ENCODE assay signal across 19 mouse cellular contexts in the genomic region with DNA sequence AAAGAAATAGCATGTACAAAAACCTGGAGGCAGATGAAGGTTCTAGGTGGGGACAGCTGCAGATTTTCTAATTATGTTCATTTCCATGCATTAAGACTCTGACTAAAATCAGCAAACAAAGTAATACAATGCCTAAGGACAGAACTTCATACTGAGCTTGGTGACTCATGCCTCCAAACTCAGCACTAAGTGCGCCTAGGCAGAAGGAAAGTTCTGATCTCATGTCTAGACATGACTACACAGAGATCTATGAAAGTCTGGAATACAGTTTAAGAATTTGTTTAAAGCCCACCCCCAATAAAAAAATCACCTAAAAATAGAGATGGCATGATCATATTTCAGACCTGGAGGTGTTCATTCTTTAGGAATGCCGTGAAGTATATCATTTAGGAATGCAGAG.
DNase-seq lines count a peak whose midpoint lies in the region; ATAC-seq and TF ChIP-seq lines count a peak whose summit lies in the region.
"Had no signal": no experiment of that assay in that cellular context is flagged by ENCODE, and none has a peak within 500 bp of the region (broad histone marks: within the 10 kb centered on the region; RNA-seq: fewer than 3 reads in every experiment).

No protein-coding gene starts in this region.

- no peak overlapping the region for H3K9ac ChIP-seq in limb, embryonic 13.5 days
- no peak overlapping the region for H3K9ac ChIP-seq in midbrain, embryonic 16.5 days (ENCODE audit: low read depth, low read length)
- H3K9ac ChIP-seq: heart, embryonic 12.5 days; hindbrain, embryonic 14.5 days; intestine, embryonic 15.5 days had no signal

- TF ChIP-seq POLR2A in embryonic fibroblast, embryonic 13.5 days (IDR thresholded peaks at IDR 0.05; ENCODE audit: low read depth, low read length): no peak
- TF ChIP-seq POLR2A in myocyte (IDR thresholded peaks at IDR 0.05; ENCODE audit: insufficient read length, low read depth): no peak

- H3K9me3 ChIP-seq in limb, embryonic 13.5 days: no peaks in the 10 kb centered on the region
- H3K9me3 ChIP-seq in limb, embryonic 10.5 days (replicated peaks): no peaks in the 10 kb centered on the region
- H3K9me3 ChIP-seq in midbrain, embryonic 16.5 days (replicated peaks; ENCODE audit: control insufficient read depth, low read length, poor library complexity, severe bottlenecking): no peaks in the 10 kb centered on the region
- H3K9me3 ChIP-seq: forebrain, embryonic 10.5 days; heart, embryonic 12.5 days; hindbrain, embryonic 10.5 days; intestine, embryonic 15.5 days had no signal

- no peak overlapping the region for H3K4me2 ChIP-seq in limb, embryonic 13.5 days (replicated peaks)
- H3K4me2 ChIP-seq in myocyte (ENCODE audit: low read depth): peak overlapping the region; percentile 28
- H3K4me2 ChIP-seq in midbrain, embryonic 16.5 days (ENCODE audit: low read length): no peak overlapping the region
- H3K4me2 ChIP-seq: heart, embryonic 12.5 days; hindbrain, embryonic 14.5 days; intestine, embryonic 15.5 days had no signal

- H3K4me1 ChIP-seq in limb, embryonic 13.5 days: no peaks in the 10 kb centered on the region
- no peaks in the 10 kb centered on the region for H3K4me1 ChIP-seq in limb, embryonic 10.5 days
- peaks cover 11% of the 10 kb centered on the region; the same call in 1 of the 2 replicates for H3K4me1 ChIP-seq in embryonic fibroblast, embryonic 13.5 days (ENCODE audit: control insufficient read depth, insufficient read depth, low read length)
- H3K4me1 ChIP-seq in midbrain, embryonic 16.5 days (ENCODE audit: control insufficient read depth, insufficient read depth, low read length): no peaks in the 10 kb centered on the region
- H3K4me1 ChIP-seq: forebrain, embryonic 10.5 days; heart, embryonic 12.5 days; hindbrain, embryonic 10.5 days; intestine, embryonic 15.5 days had no signal

- no peaks in the 10 kb centered on the region for H3K36me3 ChIP-seq in limb, embryonic 13.5 days
- H3K36me3 ChIP-seq in limb, embryonic 10.5 days: no peaks in the 10 kb centered on the region
- no peaks in the 10 kb centered on the region for H3K36me3 ChIP-seq in myocyte (ENCODE audit: control insufficient read depth, insufficient read depth)
- no peaks in the 10 kb centered on the region for H3K36me3 ChIP-seq in midbrain, embryonic 16.5 days (ENCODE audit: control insufficient read depth, insufficient read depth, low read length)
- H3K36me3 ChIP-seq: forebrain, embryonic 10.5 days; heart, embryonic 12.5 days; hindbrain, embryonic 10.5 days; intestine, embryonic 15.5 days had no signal

- 56% methylated on average over 2 of the region's 2 CpGs for WGBS in limb, embryonic 13.5 days
- WGBS in limb, embryonic 10.5 days: 96% methylated on average over 2 of the region's 2 CpGs
- 93% methylated on average over 2 of the region's 2 CpGs for WGBS in midbrain, embryonic 16.5 days

- H3K27me3 ChIP-seq in limb, embryonic 13.5 days: no peaks in the 10 kb centered on the region
- no peaks in the 10 kb centered on the region for H3K27me3 ChIP-seq in limb, embryonic 10.5 days (ENCODE audit: low read depth, poor library complexity, severe bottlenecking)
- H3K27me3 ChIP-seq in myocyte (ENCODE audit: control insufficient read depth, insufficient read depth, insufficient read length): no peaks in the 10 kb centered on the region
- no peaks in the 10 kb centered on the region for H3K27me3 ChIP-seq in midbrain, embryonic 16.5 days (ENCODE audit: control insufficient read depth, insufficient read depth, low read depth, low read length)
- H3K27me3 ChIP-seq: heart, embryonic 12.5 days; intestine, embryonic 15.5 days had no signal

- H3K4me3 ChIP-seq in limb, embryonic 13.5 days: no peak overlapping the region
- no peak overlapping the region for H3K4me3 ChIP-seq in limb, embryonic 10.5 days
- H3K4me3 ChIP-seq in embryonic fibroblast, embryonic 13.5 days (ENCODE audit: insufficient read depth, low read length): no peak overlapping the region
- no peak overlapping the region for H3K4me3 ChIP-seq in myocyte
- no peak overlapping the region for H3K4me3 ChIP-seq in midbrain, embryonic 16.5 days (ENCODE audit: low read depth, low read length)
- H3K4me3 ChIP-seq: forebrain, embryonic 10.5 days; heart, embryonic 12.5 days; hindbrain, embryonic 10.5 days; intestine, embryonic 15.5 days had no signal

- TF ChIP-seq CTCF in embryonic fibroblast, embryonic 13.5 days (IDR thresholded peaks at IDR 0.05; ENCODE audit: borderline replicate concordance, insufficient read depth, low read length): no peak

- DNase-seq in limb, embryonic 10.5 days (ENCODE audit: low spot score): no peak
- DNase-seq in NIH3T3 (ENCODE audit: low read depth): peak; percentile 29
- DNase-seq in embryo, embryonic 10.5 days (ENCODE audit: low spot score): no peak
- DNase-seq: adrenal gland, postnatal 14 days; cerebellum, adult 18-20 months; cerebellum, adult 9-11 months; cerebellum, postnatal 36 days; gastrocnemius, postnatal 14 days had no signal

- no peaks in the 10 kb centered on the region for H3K79me2 ChIP-seq in myocyte (ENCODE audit: control insufficient read depth, insufficient read depth)

- H3K27ac ChIP-seq in limb, embryonic 13.5 days: no peak overlapping the region
- H3K27ac ChIP-seq in limb, embryonic 10.5 days: no peak overlapping the region
- H3K27ac ChIP-seq in embryonic fibroblast, embryonic 13.5 days (ENCODE audit: insufficient read depth, low read length): peak overlapping the region; percentile 100
- no peak overlapping the region for H3K27ac ChIP-seq in midbrain, embryonic 16.5 days (ENCODE audit: low read length)
- H3K27ac ChIP-seq: forebrain, embryonic 10.5 days; hindbrain, embryonic 10.5 days; hindbrain, embryonic 14.5 days; intestine, embryonic 15.5 days had no signal

- H3ac ChIP-seq in myocyte (ENCODE audit: control insufficient read depth, insufficient read length): no peak overlapping the region

- ATAC-seq in limb, embryonic 13.5 days (ENCODE audit: low FRiP score, low read depth): peak; percentile 80; the same call in 1 of the 2 replicates
- ATAC-seq in midbrain, embryonic 16.5 days: no peak
- ATAC-seq: activated CD4-positive, CD25-positive, alpha-beta regulatory T cell, adult 4 months; forebrain, embryonic 14.5 days; intestine, embryonic 15.5 days had no signal

TF ChIP-seq in myocyte, 11 proteins besides CTCF, POLR2A, EP300 and RAD21:
- TF ChIP-seq REST (IDR thresholded peaks at IDR 0.05; ENCODE audit: insufficient read depth, insufficient read length): no peak
- TF ChIP-seq SRF (IDR thresholded peaks at IDR 0.05; ENCODE audit: control insufficient read depth, insufficient read length, low read depth): no peak
- no peak for TF ChIP-seq TCF12 (IDR thresholded peaks at IDR 0.05; ENCODE audit: insufficient read depth, poor library complexity, severe bottlenecking)
- no peak for TF ChIP-seq MAX (IDR thresholded peaks at IDR 0.05; ENCODE audit: low read depth)
